Mouse (Mus musculus): ENCODE measurements around the gene Aff1.

Gene Aff1

GRCm38 (mm10) chr5:103749465-103750285 lies 57.5 kb downstream of the Aff1 start:
- no peak for DNase-seq (ENCODE audit: low spot score)

- DNase-seq (ENCODE audit: low spot score) = peak; percentile 47
Measured at GRCm38 (mm10) chr5:103752665-103753510, 60.7 kb downstream of the Aff1 start.

GRCm38 (mm10) chr5:103753511-103754329 lies 61.5 kb downstream of the Aff1 start:
- DNase-seq (ENCODE audit: low spot score) = peak; percentile 89

GRCm38 (mm10) chr5:103754330-103755134 lies 62.4 kb downstream of the Aff1 start:
- peak; percentile 38 for DNase-seq (ENCODE audit: low spot score)

DNA sequence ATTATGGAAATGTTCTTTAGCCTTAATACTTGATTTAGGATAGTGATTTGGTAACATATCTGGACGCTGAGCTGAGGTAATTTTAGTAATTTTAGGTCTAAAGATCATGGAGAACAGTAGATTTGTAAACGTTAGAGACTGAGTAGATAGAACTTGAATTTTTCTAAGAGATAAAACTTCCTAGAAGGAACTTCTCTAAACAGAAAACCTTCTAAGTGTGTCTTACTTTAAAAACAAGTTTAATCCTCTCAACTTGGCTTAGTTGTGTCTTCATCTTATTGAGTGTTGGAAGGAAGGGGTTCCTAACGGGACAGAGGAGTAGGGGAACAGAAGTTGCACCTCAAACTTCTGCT lies 62.9 kb downstream of the Aff1 start:
- no peak for DNase-seq (ENCODE audit: low spot score)

DNA sequence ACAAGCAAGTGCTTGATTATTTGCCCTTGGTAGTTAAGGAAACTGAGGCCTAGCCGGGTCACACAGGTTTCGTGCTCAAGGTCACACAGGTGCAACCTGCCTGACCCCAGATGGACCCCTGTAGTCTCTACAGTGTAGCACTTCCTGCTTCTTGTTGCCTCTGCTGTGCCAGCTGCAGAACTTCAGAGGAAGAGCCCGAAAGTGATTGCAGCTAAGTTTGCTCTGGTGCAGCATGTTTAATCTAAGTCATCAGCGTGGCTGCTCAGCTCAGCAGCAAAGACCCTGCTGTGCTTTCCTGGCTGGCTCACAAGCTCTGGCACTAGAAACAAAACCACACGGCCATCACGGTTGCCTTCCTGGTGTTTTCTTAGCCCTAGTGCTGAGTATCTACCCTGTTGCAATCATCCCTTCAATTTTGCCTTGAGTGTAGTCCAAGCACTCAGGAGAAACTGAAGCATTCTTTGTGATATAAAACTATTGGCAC lies 64.1 kb downstream of the Aff1 start:
- no peak for DNase-seq (ENCODE audit: low spot score)

- no peak for DNase-seq (ENCODE audit: low spot score)
Measured at GRCm38 (mm10) chr5:103758491-103758890, 66.3 kb downstream of the Aff1 start.

- DNase-seq (ENCODE audit: low spot score) = no peak
Measured at GRCm38 (mm10) chr5:103759489-103760424, 67.6 kb downstream of the Aff1 start.

- peak; percentile 67 for DNase-seq (ENCODE audit: low spot score)
Measured at GRCm38 (mm10) chr5:103760425-103761131, 68.4 kb downstream of the Aff1 start.

DNA sequence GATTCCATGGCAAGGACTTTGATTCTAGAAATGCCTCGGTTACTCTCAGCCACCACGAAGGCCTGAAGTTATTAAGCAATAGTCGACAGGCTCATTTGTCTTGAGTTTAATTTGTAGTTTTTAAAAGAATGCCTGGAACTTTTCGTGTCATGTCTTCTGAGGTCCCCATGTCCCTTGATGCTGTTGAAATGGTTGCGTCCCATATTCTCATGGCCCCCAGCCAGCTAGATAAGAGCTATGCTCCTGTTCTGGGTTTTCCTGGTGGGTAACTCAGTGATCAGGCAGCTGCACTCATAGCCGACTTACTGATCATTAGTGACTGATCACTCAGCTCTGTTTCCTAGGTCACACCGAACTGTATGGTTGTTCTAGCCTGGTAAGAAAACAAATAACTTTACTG lies 69.6 kb downstream of the Aff1 start:
- no peak for DNase-seq (ENCODE audit: low spot score)

GRCm38 (mm10) chr5:103762850-103763254 lies 70.7 kb downstream of the Aff1 start:
- no peak for DNase-seq (ENCODE audit: low spot score)

GRCm38 (mm10) chr5:103765356-103765755 lies 73.2 kb downstream of the Aff1 start:
- no peak for DNase-seq (ENCODE audit: low spot score)

DNA sequence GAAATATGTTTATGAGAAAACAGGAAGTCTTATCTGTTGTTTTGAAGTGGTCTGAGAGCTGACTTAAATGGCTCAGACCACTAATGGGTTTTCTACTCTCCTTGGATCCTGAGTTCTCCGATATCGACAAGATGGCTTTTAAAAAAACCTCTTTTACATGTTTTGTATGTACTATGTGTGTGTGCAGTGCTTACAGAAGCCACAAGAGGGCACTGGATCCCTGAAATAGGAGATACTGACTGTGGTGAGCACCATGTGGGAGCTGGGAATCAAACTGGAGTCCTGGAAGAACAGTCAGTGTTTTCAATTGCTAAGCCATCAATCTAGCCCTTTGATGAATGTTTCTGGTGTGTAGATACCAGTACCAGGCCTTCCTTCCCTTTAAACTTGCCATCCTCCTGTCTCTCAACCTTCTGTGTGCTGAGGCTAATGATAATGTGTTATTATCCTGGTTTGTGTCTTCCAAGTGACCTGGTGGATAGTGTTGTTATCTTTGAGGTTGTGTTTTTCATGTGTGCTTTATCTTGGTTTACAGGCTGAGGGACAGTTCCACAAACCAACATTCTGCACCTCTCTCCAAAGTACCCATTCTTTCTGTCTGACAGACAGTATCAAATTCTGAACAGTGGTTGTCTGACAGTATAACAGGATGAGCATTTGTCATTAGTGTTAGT lies 73.7 kb downstream of the Aff1 start:
- no peak for DNase-seq (ENCODE audit: low spot score)

DNA sequence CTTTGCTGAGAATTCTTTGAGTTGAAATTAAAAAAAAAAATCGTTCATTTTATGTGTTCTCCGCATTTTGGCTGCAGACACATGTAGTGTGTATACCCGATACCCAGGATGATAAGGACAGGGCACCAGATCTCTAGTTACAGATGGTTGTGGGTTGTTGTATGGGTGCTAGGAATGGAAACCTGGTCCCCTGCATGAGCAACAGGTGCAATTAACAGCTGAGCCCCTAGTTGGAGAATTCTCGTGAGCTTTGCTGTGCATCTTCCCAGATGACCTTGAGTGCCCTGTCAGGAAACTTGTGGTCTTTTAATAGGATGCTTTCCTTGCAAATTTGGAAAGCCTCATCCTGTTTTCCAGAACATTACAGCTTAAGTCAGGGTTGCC lies 74.2 kb downstream of the Aff1 start:
- DNase-seq (ENCODE audit: low spot score) = no peak

GRCm38 (mm10) chr5:103768961-103769360 lies 76.8 kb downstream of the Aff1 start:
- DNase-seq (ENCODE audit: low spot score) = no peak

- no peak for DNase-seq (ENCODE audit: low spot score)
Measured at GRCm38 (mm10) chr5:103769701-103770100, 77.5 kb downstream of the Aff1 start.

DNA sequence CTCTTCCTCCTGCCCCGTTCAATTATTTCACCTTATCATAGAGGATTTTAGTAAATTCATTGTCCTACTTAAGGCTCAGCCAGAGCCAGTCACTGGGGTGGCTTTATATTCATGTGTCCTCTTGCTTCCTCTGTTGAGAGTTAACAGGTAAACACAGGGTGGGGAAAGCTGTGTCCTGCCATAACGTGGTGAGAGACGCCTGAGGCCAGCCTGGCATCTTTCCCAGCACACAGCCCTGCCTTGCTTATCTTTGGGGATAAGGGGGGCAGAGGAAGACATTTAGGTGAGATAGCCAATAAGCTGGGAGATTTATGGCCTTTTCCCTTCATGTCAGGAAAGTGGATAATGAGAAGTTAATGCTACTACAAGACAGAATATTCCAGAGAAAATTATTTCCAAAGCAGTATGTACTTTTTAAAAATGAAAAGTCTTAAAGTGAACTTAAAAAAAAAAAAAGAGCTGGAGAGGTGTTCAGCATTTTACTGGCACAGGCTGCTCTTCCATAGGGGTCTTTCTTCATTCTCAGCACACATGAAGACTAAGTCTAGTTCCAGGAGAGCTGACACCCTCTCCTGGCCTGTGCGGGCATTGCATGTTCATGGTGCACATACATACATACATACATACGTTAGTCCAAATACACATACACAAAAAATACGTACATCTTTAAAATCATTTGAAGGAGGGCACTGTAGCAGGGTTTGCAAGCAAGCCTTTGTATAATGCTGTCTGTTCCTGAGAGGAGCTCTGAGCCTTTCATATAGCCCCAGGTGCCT lies 78.5 kb downstream of the Aff1 start:
- DNase-seq (ENCODE audit: low spot score) = no peak

- no peak for DNase-seq (ENCODE audit: low spot score)
Measured at GRCm38 (mm10) chr5:103771380-103771779, 79.2 kb downstream of the Aff1 start.
